Comparison of ENCODE assay signal across 14 mouse cellular contexts in the genomic region with DNA sequence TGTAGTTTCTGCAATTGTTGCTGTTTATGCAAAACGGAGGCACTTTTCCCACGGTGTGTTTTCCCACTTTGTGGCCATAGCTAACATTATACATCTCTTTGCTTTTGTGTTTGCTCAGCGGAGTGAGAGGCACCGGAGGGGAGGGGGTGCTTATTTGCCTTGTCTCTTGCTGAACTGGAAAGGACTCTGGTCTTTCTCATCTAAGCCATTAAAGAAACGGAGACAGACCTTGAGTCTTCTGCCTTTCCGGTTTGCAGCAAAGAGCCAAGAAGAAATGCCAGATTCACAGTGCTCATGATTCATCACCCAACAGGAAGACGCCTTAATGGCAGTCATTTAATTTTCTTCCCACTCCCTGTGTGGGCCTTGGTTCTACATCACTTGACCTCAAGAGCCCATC.
DNase-seq lines count a peak whose midpoint lies in the region.
"Had no signal": no experiment of that assay in that cellular context is flagged by ENCODE, and none has a peak within 500 bp of the region (broad histone marks: within the 10 kb centered on the region; RNA-seq: fewer than 3 reads in every experiment).

No protein-coding gene starts in this region.

- peak; percentile 2 for DNase-seq in gastrocnemius, adult 18-20 months (ENCODE audit: low spot score)
- DNase-seq in gastrocnemius, postnatal 10 days, result no peak
- DNase-seq in kidney, postnatal 14 days, result peak; percentile 30
- no peak for DNase-seq in kidney, postnatal 25 days
- DNase-seq in MN1 (ENCODE audit: low spot score), result peak; percentile 77
- DNase-seq in retina, embryonic 14.5 days (ENCODE audit: low spot score), result peak; percentile 9
- DNase-seq in adrenal gland, adult 2 months, result no peak
- no peak for DNase-seq in gastrocnemius, postnatal 4 days (ENCODE audit: low spot score in 2 of 2)
- DNase-seq: adrenal gland, adult 8-10 months; cerebellum, adult 9-10 months; gastrocnemius, postnatal 25 days; liver; lung, adult 18-20 months; thymus, postnatal 14 days had no signal

Comparison
In these comparisons a context has a peak if more than half of its experiments do, and no peak if none do; other contexts are left out.
1. DNase-seq: peak in gastrocnemius, adult 18-20 months (single experiment), kidney, postnatal 14 days (single experiment), MN1 (single experiment) and retina, embryonic 14.5 days (single experiment); none in gastrocnemius, postnatal 10 days (single experiment), kidney, postnatal 25 days (0 of 2), adrenal gland, adult 2 months (single experiment) and gastrocnemius, postnatal 4 days (0 of 2).